Mouse (Mus musculus): Measurements from ENCODE around the gene Ddb1. TPM values are rescaled to one million over a fixed set of nuclear protein-coding genes. Genes with fewer than 3 reads are reported as not detected.

The Ddb1 gene
- total RNA-seq, 2 experiments from 2014 or later, result 196 to 211 TPM

- DNase-seq (ENCODE audit: extremely low spot score in 1 of 2, low spot score in 1 of 2), result no peak
Observed at GRCm38 (mm10) chr19:10656058-10656457, 50.9 kb downstream of the Ddb1 start.

- no peak for DNase-seq (ENCODE audit: extremely low spot score in 1 of 2, low spot score in 1 of 2)
Observed at GRCm38 (mm10) chr19:10657742-10658141, 52.6 kb downstream of the Ddb1 start.

- no peak for DNase-seq (ENCODE audit: extremely low spot score in 1 of 2, low spot score in 1 of 2)
Observed at GRCm38 (mm10) chr19:10658406-10658805, 53.3 kb downstream of the Ddb1 start.

GRCm38 (mm10) chr19:10661373-10661772 lies 56.2 kb downstream of the Ddb1 start:
- no peak for DNase-seq (ENCODE audit: extremely low spot score in 1 of 2, low spot score in 1 of 2)

- no peak for DNase-seq (ENCODE audit: extremely low spot score in 1 of 2, low spot score in 1 of 2)
Observed at GRCm38 (mm10) chr19:10661919-10662318, 56.8 kb downstream of the Ddb1 start.

- no peak for DNase-seq (ENCODE audit: extremely low spot score in 1 of 2, low spot score in 1 of 2)
Observed at GRCm38 (mm10) chr19:10662665-10663064, 57.5 kb downstream of the Ddb1 start.

- no peak for DNase-seq (ENCODE audit: extremely low spot score in 1 of 2, low spot score in 1 of 2)
Observed at GRCm38 (mm10) chr19:10665093-10665492, 60.0 kb downstream of the Ddb1 start.

GRCm38 (mm10) chr19:10665499-10665898 lies 60.4 kb downstream of the Ddb1 start:
- peak; percentile 56 to 83 for DNase-seq (ENCODE audit: extremely low spot score in 1 of 2, low spot score in 1 of 2)

GRCm38 (mm10) chr19:10671319-10671718 lies 66.2 kb downstream of the Ddb1 start:
- no peak for DNase-seq (ENCODE audit: extremely low spot score in 1 of 2, low spot score in 1 of 2)

GRCm38 (mm10) chr19:10671854-10672417 lies 66.8 kb downstream of the Ddb1 start:
- DNase-seq (ENCODE audit: extremely low spot score in 1 of 2, low spot score in 1 of 2), result no peak

GRCm38 (mm10) chr19:10673275-10673674 lies 68.1 kb downstream of the Ddb1 start:
- no peak for DNase-seq (ENCODE audit: extremely low spot score in 1 of 2, low spot score in 1 of 2)

- no peak for DNase-seq (ENCODE audit: extremely low spot score in 1 of 2, low spot score in 1 of 2)
Observed at GRCm38 (mm10) chr19:10676656-10677055, 71.5 kb downstream of the Ddb1 start.

- DNase-seq (ENCODE audit: extremely low spot score in 1 of 2, low spot score in 1 of 2), result peak; percentile 73 to 94
Observed at GRCm38 (mm10) chr19:10677915-10678771, 73.0 kb downstream of the Ddb1 start, which contains the start of gene Pga5. Gene Pga5, minus strand, starts transcription at chr19:10678071.

- no peak for DNase-seq (ENCODE audit: extremely low spot score in 1 of 2, low spot score in 1 of 2)
Observed at GRCm38 (mm10) chr19:10678772-10679067, 73.6 kb downstream of the Ddb1 start.

Other genes with a start within 250 kb of the Ddb1 start
- gene Syt7, start 216.2 kb upstream of the Ddb1 start, total RNA-seq (2021), result 100 to 1,000 TPM; 258 to 328 TPM
- 10 to 100 TPM; 76.2 to 78.9 TPM for gene Lrrc10b, start 147.9 kb upstream of the Ddb1 start, total RNA-seq (2021)
- 1 to 10 TPM; 1.7 to 3.4 TPM for gene Ppp1r32, start 122.4 kb upstream of the Ddb1 start, total RNA-seq (2021)
- 10 to 100 TPM; 65.9 to 72.2 TPM for gene Cpsf7, start 80.1 kb upstream of the Ddb1 start, total RNA-seq (2021)
- 10 to 100 TPM; 52.4 to 60.0 TPM for gene Sdhaf2, start 79.2 kb upstream of the Ddb1 start, total RNA-seq (2021)
- gene Tmem216, start 49.1 kb upstream of the Ddb1 start, total RNA-seq (2021), result 10 to 100 TPM; 11.1 to 11.2 TPM
- 10 to 100 TPM; 10.9 to 13.1 TPM for gene Cyb561a3, start 28.2 kb upstream of the Ddb1 start, total RNA-seq (2021)
- gene Tmem138, start 28.0 kb upstream of the Ddb1 start, total RNA-seq (2021), result 10 to 100 TPM; 12.6 to 13.9 TPM
- gene Tkfc, start 327 bp downstream of the Ddb1 start, total RNA-seq (2021), result 10 to 100 TPM; 18.5 to 21.8 TPM
- under 1 TPM; 0.14 to 0.22 TPM for gene Vwce, start 28.9 kb downstream of the Ddb1 start, total RNA-seq (2021)
- gene Pga5, start 72.7 kb downstream of the Ddb1 start, total RNA-seq (2021), result not detected
- gene Vps37c, start 83.4 kb downstream of the Ddb1 start, total RNA-seq (2021), result 10 to 100 TPM; 24.8 to 28.0 TPM
- under 1 TPM in 1 of 2 experiments, not detected in 1; 0.16 TPM for gene Cd5, start 133.7 kb downstream of the Ddb1 start, total RNA-seq (2021)
- gene Cd6, start 224.7 kb downstream of the Ddb1 start, total RNA-seq (2021), result under 1 TPM; 0.25 to 0.49 TPM
- gene Slc15a3, start 234.4 kb downstream of the Ddb1 start, total RNA-seq (2021), result 1 to 10 TPM; 1.1 to 1.9 TPM